Mouse (Mus musculus) forebrain, embryonic 12.5 days (tissue): ENCODE measurements around the gene Twf2. TPM values are rescaled to one million over a fixed set of nuclear protein-coding genes. Genes with fewer than 3 reads are reported as not detected.

Experiments used
- ATAC-seq: fragments of 200-750 bp; cut with Nextera tagmentation; 2 replicates; pipeline ENCODE4 v1.8.0; 2017; ENCODE audit warnings: moderate TSS enrichment; ENCODE audit not compliant: low FRiP score
- H3K27ac ChIP-seq: fragments of 300-500 bp; sonication (generic); 2 replicates; pipeline ENCODE4 v1.5.1; 2016; ENCODE audit warnings: mild to moderate bottlenecking
- H3K27me3 ChIP-seq: fragments of 300-500 bp; sonication (generic); 2 replicates; pipeline ENCODE4 v1.6.1; 2016; ENCODE audit warnings: mild to moderate bottlenecking
- H3K36me3 ChIP-seq: fragments of 300-500 bp; sonication (generic); replicated peaks from 2 replicates; pipeline ENCODE4 v1.6.1; 2016; ENCODE audit warnings: mild to moderate bottlenecking
- H3K4me1 ChIP-seq: fragments of 300-500 bp; sonication (generic); 2 replicates; pipeline ENCODE4 v1.6.1; 2016
- H3K4me2 ChIP-seq: fragments of 300-500 bp; sonication (generic); 2 replicates; pipeline ENCODE4 v1.6.1; 2016; ENCODE audit warnings: mild to moderate bottlenecking, moderate library complexity
- H3K4me3 ChIP-seq: fragments of 300-500 bp; sonication (generic); replicated peaks from 2 replicates; pipeline ENCODE4 v1.5.1; 2016; ENCODE audit warnings: mild to moderate bottlenecking
- H3K9ac ChIP-seq: fragments of 300-500 bp; sonication (generic); 2 replicates; pipeline ENCODE4 v1.6.1; 2016; ENCODE audit warnings: mild to moderate bottlenecking
- H3K9me3 ChIP-seq: fragments of 300-500 bp; sonication (generic); 2 replicates; pipeline ENCODE4 v1.6.1; 2016
- WGBS: fragments of 180-500 bp; shearing (Covaris S2); methylation state at CpG from one replicate; pipeline ENCODE4 v1.1.7; 2016; 5-methylcytosine and 5-hydroxymethylcytosine counted together
- polyA plus RNA-seq: library from polyadenylated mRNA; unstranded; fragments of >200 nt; fragmentation: Nextera tagmentation; extraction: Ambion mirVana; gene quantifications from 2 replicates; pipeline ENCODE4 v1.2.1, GENCODE M21; 2016

Gene Twf2
- polyA plus RNA-seq, 1 experiment from 2014 or later, result 59.3 TPM

DNA sequence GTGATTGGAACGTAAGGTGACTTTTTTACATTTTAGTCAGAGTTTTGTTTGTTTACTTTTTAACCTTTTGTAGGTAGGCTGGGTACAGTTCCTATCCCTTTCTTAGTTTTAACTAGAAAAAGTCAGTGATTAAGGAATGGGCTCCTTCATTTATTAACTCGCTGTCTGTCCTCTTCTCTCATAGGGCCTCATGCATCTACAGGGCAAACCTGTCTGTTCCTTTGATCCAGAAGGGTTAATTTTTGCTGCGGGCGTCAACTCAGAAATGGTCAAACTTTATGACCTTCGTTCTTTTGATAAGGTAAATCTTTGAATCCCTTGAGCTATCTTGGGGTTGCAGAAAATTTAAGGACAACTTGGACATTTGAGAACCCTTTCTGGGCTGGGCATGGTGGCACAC lies 18.9 kb upstream of the Twf2 start:
- H3K9ac ChIP-seq, result no peak overlapping the region
- no peaks in the 10 kb centered on the region for H3K9me3 ChIP-seq
- H3K4me3 ChIP-seq, result no peak overlapping the region
- no peak overlapping the region for H3K27ac ChIP-seq
- peaks cover 93% of the 10 kb centered on the region for H3K36me3 ChIP-seq
- H3K4me1 ChIP-seq, result no peaks in the 10 kb centered on the region
- ATAC-seq, result no peak
- WGBS, result 95% methylated on average over 5 of the region's 5 CpGs
- no peak overlapping the region for H3K4me2 ChIP-seq
- no peaks in the 10 kb centered on the region for H3K27me3 ChIP-seq

DNA sequence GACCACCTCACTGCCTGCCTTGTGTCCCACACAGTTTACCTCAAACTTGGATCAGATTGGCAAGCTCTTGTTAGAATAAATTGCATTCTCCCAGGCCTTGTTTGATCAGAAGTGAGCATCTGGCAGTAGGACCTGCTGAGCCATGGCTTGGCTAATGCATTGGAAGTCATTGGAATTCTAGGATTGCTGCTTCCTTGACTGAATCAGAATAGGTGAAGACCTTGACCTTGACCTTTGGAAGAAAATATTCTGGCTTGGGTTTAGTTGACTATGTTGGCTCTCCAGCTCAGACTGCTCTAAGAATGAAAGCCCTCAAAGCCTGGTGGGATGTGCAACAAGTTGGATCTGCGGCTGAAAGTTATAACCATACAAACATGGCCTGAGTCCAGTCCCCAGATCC lies 11.6 kb upstream of the Twf2 start:
- Histone ChIP-seq H3K36me3 (peaks cover 81% of the 10 kb centered on the region), H3K9ac (no peak overlapping the region), H3K4me3 (no peak overlapping the region), H3K9me3 (no peaks in the 10 kb centered on the region), H3K4me2 (no peak overlapping the region), H3K4me1 (no peaks in the 10 kb centered on the region; the same call in 1 of the 2 replicates), H3K27me3 (no peaks in the 10 kb centered on the region), H3K27ac (no peak overlapping the region)
- WGBS, result 94% methylated on average over 1 of the region's 1 CpGs
- ATAC-seq, result no peak

DNA sequence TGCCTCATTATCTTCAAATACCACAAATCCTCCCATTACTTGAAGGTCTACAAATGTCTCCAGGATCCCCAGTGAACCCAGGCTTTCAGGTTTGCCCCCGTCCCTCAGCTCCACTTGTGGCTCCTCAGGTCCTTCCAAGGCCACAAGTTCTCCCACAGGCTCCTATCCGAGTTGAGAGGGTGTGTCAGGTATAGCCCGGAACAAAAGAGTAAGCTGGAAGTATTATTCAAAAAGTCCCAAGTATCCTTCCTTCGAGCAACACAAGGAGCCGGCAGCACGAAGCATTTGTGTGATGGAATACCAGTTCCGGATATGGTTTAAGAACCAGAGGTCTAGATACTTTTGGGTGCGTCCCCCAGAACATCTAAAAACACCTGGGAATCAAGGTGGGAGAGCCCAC lies 10.9 kb upstream of the Twf2 start:
- H3K4me3 ChIP-seq, result no peak overlapping the region
- ATAC-seq, result no peak
- H3K4me2 ChIP-seq, result no peak overlapping the region
- no peaks in the 10 kb centered on the region for H3K27me3 ChIP-seq
- 95% methylated on average over 8 of the region's 8 CpGs for WGBS
- H3K9me3 ChIP-seq, result no peaks in the 10 kb centered on the region
- H3K27ac ChIP-seq, result no peak overlapping the region
- H3K36me3 ChIP-seq, result peaks cover 79% of the 10 kb centered on the region
- H3K9ac ChIP-seq, result no peak overlapping the region
- H3K4me1 ChIP-seq, result no peaks in the 10 kb centered on the region; the same call in 1 of the 2 replicates

DNA sequence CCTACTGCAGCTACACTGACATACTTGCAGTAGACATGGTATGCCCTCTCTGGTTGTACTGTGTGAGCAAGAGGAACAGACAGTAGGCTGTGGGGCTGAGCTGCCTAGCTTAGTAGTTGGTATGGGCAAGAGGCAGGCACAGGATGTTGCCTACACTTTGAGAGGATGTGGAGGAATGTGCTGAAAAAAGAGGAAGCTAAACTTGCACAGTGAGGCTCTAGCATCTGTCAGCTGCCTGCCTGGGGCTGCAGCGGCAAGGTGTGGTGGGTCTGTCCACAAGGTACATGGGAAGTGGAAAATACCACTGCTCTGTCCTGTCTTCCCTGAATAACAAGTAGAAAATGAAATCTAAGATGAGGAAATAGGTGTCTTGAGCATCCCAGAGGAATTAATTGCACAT lies 9.9 kb upstream of the Twf2 start:
- peaks cover 69% of the 10 kb centered on the region for H3K36me3 ChIP-seq
- no peak overlapping the region for H3K9ac ChIP-seq
- H3K27me3 ChIP-seq, result 0 out of 2 replicates have a peak, but pooled peaks cover 2% of the 10 kb centered on the region
- peaks cover 6% of the 10 kb centered on the region for H3K4me1 ChIP-seq
- H3K27ac ChIP-seq, result no peak overlapping the region
- H3K9me3 ChIP-seq, result no peaks in the 10 kb centered on the region
- H3K4me2 ChIP-seq, result no peak overlapping the region
- H3K4me3 ChIP-seq, result no peak overlapping the region
- WGBS, result 94% methylated on average over 1 of the region's 1 CpGs
- ATAC-seq, result no peak

DNA sequence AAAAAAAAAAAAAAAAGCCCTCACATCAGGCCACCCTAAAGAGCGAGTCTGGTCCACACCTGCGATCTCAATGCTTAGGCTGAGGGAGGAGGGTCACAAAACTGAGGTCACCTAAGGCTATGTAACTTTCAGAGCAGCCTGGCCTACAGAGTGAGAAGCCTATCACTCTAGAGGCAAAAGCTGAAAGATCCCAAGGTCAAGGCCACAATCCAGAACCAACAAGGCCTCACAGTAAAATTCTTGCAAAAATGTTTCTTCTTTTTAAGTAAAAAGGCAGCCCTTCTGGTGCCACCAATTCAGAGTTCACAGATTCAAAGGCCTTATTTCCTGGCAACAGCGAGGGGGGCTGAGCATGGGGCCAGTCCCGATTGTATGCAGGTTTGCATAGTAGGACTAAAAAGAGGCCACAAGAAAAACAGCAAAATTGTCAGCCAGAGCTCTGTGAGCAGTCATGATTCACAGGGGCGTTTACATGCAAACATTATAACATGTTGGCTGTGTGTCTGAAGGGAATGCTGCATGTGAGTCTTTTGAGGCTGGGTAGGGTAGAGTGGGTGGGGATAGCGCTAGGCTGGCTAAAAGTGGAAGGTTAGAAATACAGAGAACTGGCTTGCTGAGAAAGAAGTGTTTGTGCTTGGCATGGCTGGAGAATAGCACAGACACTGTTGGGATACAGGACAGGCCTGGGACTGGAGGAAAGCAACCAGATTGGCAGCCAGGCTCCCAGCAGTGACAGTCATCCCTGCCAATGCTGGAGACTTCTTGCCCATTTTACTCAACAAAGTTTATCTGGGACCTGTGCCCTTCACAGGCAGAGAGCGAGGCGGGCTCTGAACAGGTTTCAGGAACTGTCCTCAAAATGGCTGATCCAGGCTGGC lies 8.7 kb upstream of the Twf2 start:
- no peak for ATAC-seq
- no peak overlapping the region for H3K9ac ChIP-seq
- no peak overlapping the region for H3K4me3 ChIP-seq
- 93% methylated on average over 8 of the region's 8 CpGs for WGBS
- H3K36me3 ChIP-seq, result peaks cover 57% of the 10 kb centered on the region
- H3K4me2 ChIP-seq, result no peak overlapping the region
- 0 out of 2 replicates have a peak, but pooled peaks cover 2% of the 10 kb centered on the region for H3K27me3 ChIP-seq
- H3K9me3 ChIP-seq, result no peaks in the 10 kb centered on the region
- 0 out of 2 replicates have a peak overlapping the region, but pooled peaks have one; percentile 19 for H3K27ac ChIP-seq
- H3K4me1 ChIP-seq, result peaks cover 17% of the 10 kb centered on the region

DNA sequence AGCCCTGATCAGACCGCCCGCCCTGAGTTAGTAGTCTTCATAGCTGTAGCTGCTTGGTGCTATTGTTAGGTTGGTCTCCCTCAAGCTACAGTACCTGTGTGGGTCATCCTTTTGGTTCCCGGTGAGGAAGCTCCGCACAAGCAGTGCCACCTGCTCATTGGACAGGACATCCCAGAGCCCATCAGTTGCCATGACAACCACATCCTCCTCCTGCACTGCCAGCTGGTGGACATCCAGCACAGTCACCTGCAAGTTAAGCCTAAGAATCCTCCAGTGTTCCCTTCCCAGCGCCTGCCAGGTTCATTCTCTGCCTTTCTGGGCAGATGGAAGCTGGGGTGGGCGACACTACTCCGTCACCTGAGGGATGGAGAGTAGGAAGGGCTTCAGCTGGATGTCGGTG lies 7.2 kb upstream of the Twf2 start:
- H3K4me3 ChIP-seq, result no peak overlapping the region
- H3K27me3 ChIP-seq, result 0 out of 2 replicates have a peak, but pooled peaks cover 2% of the 10 kb centered on the region
- H3K36me3 ChIP-seq, result peaks cover 42% of the 10 kb centered on the region
- no peak overlapping the region for H3K27ac ChIP-seq
- H3K9me3 ChIP-seq, result no peaks in the 10 kb centered on the region
- 83% methylated on average over 8 of the region's 8 CpGs for WGBS
- peaks cover 23% of the 10 kb centered on the region for H3K4me1 ChIP-seq
- H3K4me2 ChIP-seq, result no peak overlapping the region
- no peak overlapping the region for H3K9ac ChIP-seq
- ATAC-seq, result no peak

DNA sequence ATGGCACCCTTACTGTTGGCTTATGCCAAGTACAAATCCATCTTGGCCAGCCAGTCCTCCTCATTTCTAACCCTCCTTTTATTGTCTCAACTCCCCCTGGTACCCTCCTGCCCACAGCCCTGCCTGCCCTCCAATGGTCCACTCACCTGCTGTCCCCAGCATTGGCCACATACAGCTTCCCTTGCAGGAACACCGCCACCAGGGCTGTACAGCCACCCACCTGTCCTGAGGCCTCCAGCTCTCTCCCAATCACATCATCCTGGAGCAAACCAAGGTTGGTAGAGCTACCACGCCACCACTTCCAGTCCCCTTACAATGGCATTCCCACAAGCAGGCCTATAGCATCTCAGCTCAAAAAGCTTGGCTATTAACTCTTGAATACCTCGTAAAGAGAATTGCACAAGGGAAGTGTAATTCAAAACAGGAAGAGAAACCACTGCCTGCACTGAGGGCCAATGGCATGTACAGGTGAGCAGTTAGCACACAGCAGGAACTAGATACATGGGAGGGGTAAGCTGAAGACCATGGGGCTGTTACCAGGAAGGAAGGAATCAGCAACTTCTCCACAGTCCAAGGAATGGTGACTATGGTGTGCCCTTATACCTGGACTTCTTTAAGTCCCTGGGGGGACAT lies 5.7 kb upstream of the Twf2 start:
- 89% methylated on average over 3 of the region's 3 CpGs for WGBS
- no peak overlapping the region for H3K9ac ChIP-seq
- H3K27me3 ChIP-seq, result 0 out of 2 replicates have a peak, but pooled peaks cover 7% of the 10 kb centered on the region
- H3K4me1 ChIP-seq, result peaks cover 25% of the 10 kb centered on the region
- H3K36me3 ChIP-seq, result peaks cover 28% of the 10 kb centered on the region
- H3K9me3 ChIP-seq, result no peaks in the 10 kb centered on the region
- no peak overlapping the region for H3K27ac ChIP-seq
- no peak overlapping the region for H3K4me2 ChIP-seq
- ATAC-seq, result no peak
- H3K4me3 ChIP-seq, result no peak overlapping the region

DNA sequence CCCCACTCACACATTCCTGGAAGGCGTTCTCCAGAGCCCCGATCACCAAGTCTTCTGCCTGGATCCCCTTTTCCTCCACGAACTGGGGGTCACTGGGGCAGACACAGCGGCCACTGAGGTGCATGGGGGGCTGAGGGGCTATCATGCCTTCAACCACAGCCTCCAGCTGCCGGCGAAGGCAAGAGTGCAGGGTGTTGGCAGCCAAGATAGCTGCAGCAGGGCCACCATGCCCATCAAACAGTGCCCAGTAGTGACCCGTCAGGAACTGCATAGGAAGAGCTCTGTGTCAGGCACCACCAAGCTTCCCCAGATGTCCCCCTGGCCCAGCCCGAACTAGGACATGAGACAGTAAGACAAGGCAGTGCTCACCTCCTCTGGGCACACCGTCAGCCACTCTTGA lies 5.2 kb upstream of the Twf2 start:
- no peak for ATAC-seq
- Histone ChIP-seq H3K4me2 (no peak overlapping the region), H3K4me3 (0 out of 2 replicates have a peak overlapping the region, but pooled peaks have one; percentile 8), H3K36me3 (peaks cover 23% of the 10 kb centered on the region), H3K27ac (no peak overlapping the region), H3K9ac (no peak overlapping the region), H3K27me3 (0 out of 2 replicates have a peak, but pooled peaks cover 7% of the 10 kb centered on the region), H3K4me1 (peaks cover 27% of the 10 kb centered on the region), H3K9me3 (no peaks in the 10 kb centered on the region)
- WGBS, result 93% methylated on average over 9 of the region's 9 CpGs

DNA sequence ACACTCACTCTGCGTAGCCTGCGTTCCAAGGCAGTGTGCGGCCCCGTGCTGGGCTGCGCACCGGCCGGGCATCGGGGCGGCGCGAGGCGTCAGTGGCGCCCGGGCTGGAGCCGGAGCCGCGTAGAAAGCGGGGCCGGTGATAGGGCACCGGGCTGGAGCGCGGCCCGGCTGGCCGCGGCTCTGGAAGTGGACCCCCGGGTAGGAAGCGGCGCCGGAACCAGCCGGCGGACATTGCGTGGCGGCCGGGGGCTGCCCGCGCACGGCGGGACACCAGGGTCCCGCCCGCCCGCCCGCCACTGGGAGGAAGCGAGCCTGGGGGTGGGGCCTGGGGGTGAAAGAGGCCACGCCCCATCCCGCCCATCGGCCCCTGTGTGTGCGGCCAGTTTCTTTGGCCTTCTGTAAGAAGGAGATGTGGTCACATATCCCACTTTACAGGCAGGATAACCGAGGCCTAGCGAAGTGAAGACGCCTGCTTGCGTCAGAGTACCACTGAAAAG lies 3.9 kb upstream of the Twf2 start:
- ATAC-seq, result peak; percentile 63
- H3K4me2 ChIP-seq, result peak overlapping the region; percentile 75
- H3K9me3 ChIP-seq, result no peaks in the 10 kb centered on the region
- H3K27me3 ChIP-seq, result 0 out of 2 replicates have a peak, but pooled peaks cover 7% of the 10 kb centered on the region
- H3K27ac ChIP-seq, result no peak overlapping the region
- H3K36me3 ChIP-seq, result peaks cover 16% of the 10 kb centered on the region
- WGBS, result under 1% methylated on average over 49 of the region's 51 CpGs
- H3K4me1 ChIP-seq, result peaks cover 36% of the 10 kb centered on the region
- peak overlapping the region; percentile 75 for H3K9ac ChIP-seq
- peak overlapping the region; percentile 73 for H3K4me3 ChIP-seq

DNA sequence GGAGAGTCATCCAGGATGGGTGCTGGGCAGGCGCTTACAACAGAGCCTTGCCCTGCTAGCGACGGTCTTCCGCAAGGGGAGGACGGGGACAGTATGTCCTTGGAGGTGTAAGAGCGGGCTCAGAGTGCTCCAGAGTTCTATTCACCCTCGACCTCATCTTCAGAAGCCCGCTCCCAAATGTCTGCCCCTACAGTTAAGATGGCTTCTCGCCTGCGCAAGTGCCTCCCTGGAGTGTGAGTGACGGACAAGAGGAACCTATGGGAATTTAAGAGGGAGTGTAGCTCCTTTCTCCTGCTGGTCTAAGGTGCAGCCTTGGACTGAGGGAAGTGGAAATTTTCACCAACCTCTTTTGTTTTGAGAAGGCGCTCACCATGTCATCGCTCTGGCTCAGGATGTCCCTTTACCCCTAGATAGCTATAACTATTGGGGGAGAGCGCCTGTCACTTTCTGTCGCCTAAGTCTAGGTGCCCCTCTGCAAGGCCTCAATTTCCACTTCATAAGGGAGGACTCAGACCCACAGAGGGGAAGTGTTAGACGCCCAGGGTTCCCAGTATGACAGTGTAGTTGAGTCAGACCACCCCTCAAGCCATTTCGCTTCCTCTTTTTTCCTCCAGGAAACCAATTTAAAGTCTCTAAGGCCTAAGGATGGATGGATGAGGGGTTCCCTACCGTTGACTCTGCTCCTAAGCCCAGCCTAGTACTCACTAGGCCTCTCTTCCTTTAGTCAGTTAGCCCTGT lies 3.2 kb upstream of the Twf2 start, which contains the start of gene Ppm1m:
Gene Ppm1m (minus strand): TSS at position 212 of the 738 bp plus-strand sequence.
- ATAC-seq, result peak; percentile 0; the same call in 1 of the 2 replicates
- H3K27ac ChIP-seq, result no peak within 1 kb of the TSS
- peaks cover 42% of the 10 kb centered on the region for H3K4me1 ChIP-seq

DNA sequence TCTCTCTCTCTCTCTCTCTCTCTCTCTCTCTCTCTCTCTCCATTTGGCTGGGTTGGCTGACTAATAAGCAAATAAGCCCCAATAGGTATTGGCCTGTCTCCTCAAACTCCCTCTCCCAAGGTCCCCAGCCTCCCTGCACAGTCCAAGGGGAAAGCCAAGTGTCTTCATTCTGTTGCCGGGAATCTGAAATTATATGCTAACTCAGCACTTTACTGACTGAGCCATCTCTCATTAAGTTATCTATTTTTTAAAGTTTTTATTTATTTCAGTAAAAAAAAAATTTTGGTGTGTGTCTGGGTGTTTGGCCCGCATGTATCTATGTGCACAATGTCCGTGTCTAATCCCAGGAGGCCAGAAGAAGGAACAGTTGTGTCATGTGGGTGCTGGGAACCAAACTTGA lies 1.0 kb upstream of the Twf2 start:
- 85% methylated on average over 3 of the region's 3 CpGs for WGBS
- Histone ChIP-seq H3K4me1 (peaks cover 55% of the 10 kb centered on the region), H3K27me3 (0 out of 2 replicates have a peak, but pooled peaks cover 7% of the 10 kb centered on the region), H3K9me3 (no peaks in the 10 kb centered on the region), H3K27ac (no peak overlapping the region), H3K4me3 (no peak overlapping the region), H3K9ac (no peak overlapping the region), H3K4me2 (peak overlapping the region; percentile 69), H3K36me3 (no peaks in the 10 kb centered on the region)
- ATAC-seq, result no peak

More for the DNA sequence above, 3.2 kb upstream of the Twf2 start, which contains the start of gene Ppm1m:
- 43% methylated on average over 18 of the region's 18 CpGs for WGBS
- H3K4me2 ChIP-seq, result peak within 1 kb of the TSS; percentile 75
- 0 out of 2 replicates have a peak, but pooled peaks cover 7% of the 10 kb centered on the region for H3K27me3 ChIP-seq
- no peaks in the 10 kb centered on the region for H3K9me3 ChIP-seq
- H3K4me3 ChIP-seq, result peak within 1 kb of the TSS; percentile 73
- peaks cover 10% of the 10 kb centered on the region for H3K36me3 ChIP-seq
- peak within 1 kb of the TSS; percentile 75 for H3K9ac ChIP-seq
